Mouse (Mus musculus): ENCODE data around the gene Dnajc10. TPM values are rescaled to one million over a fixed set of nuclear protein-coding genes. Genes with fewer than 3 reads are reported as not detected.
A peak's percentile ranks its signal among the peaks of the same experiment; 100 is the strongest.

The Dnajc10 gene
- 80.3 and 88.0 TPM in 2 replicates for polyA plus RNA-seq (2016; fragmentation: Nextera tagmentation; extraction: Ambion mirVana)

- Histone ChIP-seq H3K27ac (replicated peaks) (peak within 1 kb of the TSS; percentile 99), H3K27me3 (replicated peaks; ENCODE audit: low read depth, poor library complexity, severe bottlenecking) (no peaks in the 10 kb centered on the region; the same call in 1 of the 2 replicates), H3K36me3 (replicated peaks) (peaks cover 29% of the 10 kb centered on the region), H3K4me1 (peaks cover 15% of the 10 kb centered on the region), H3K4me3 (peak within 1 kb of the TSS; percentile 84), H3K9me3 (no peaks in the 10 kb centered on the region)
- DNase-seq (ENCODE audit: low spot score), result peak; percentile 93
- WGBS, result under 1% methylated on average over 72 of the region's 72 CpGs
These were observed at the start of gene Dnajc10 for GRCm38 (mm10) chr2:80315242-80316161. Gene Dnajc10 (plus strand): TSS chr2:80315466.

GRCm38 (mm10) chr2:80266894-80267293 is 48.4 kb upstream of the Dnajc10 start:
- WGBS, result 22% methylated on average over 11 of the region's 11 CpGs
- H3K9me3 ChIP-seq, result no peaks in the 10 kb centered on the region
- DNase-seq (ENCODE audit: low spot score), result peak; percentile 73
- no peaks in the 10 kb centered on the region for H3K36me3 ChIP-seq (replicated peaks)
- H3K27me3 ChIP-seq (replicated peaks; ENCODE audit: low read depth, poor library complexity, severe bottlenecking), result no peaks in the 10 kb centered on the region
- H3K4me3 ChIP-seq, result no peak overlapping the region
- H3K4me1 ChIP-seq, result no peaks in the 10 kb centered on the region
- H3K27ac ChIP-seq (replicated peaks), result no peak overlapping the region

GRCm38 (mm10) chr2:80268053-80268452 is 47.2 kb upstream of the Dnajc10 start:
- DNase-seq (ENCODE audit: low spot score), result no peak
- H3K27ac ChIP-seq (replicated peaks), result no peak overlapping the region
- WGBS, result 58% methylated on average over 4 of the region's 4 CpGs

DNA sequence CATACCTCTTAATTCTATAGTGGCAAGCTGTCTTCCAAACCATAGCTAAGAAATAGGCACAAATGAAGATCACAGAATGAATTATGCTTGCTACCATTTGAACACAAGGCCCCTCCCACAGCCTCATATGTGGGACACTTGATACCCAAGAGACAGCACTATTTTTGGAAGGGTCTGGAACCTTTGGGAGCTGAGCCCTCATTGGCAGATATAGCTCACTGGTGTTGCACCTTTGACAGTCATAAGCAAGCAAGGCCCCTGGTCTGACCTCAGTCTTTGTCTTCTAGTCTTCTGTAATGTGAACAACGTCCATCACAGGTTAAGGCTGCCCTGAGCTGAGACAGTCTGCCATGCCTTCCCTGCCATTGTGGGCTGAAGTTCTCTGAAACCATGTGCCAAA is 43.8 kb upstream of the Dnajc10 start:
- WGBS, result 80% methylated on average over 1 of the region's 1 CpGs
- Histone ChIP-seq H3K27ac (replicated peaks) (no peak overlapping the region), H3K9me3 (no peaks in the 10 kb centered on the region), H3K4me1 (no peaks in the 10 kb centered on the region), H3K36me3 (replicated peaks) (no peaks in the 10 kb centered on the region), H3K27me3 (replicated peaks; ENCODE audit: low read depth, poor library complexity, severe bottlenecking) (no peaks in the 10 kb centered on the region), H3K4me3 (no peak overlapping the region)
- no peak for DNase-seq (ENCODE audit: low spot score)

More at GRCm38 (mm10) chr2:80268053-80268452, 47.2 kb upstream of the Dnajc10 start:
- H3K27me3 ChIP-seq (replicated peaks; ENCODE audit: low read depth, poor library complexity, severe bottlenecking), result no peaks in the 10 kb centered on the region
- no peaks in the 10 kb centered on the region for H3K9me3 ChIP-seq
- H3K4me3 ChIP-seq, result no peak overlapping the region
- no peaks in the 10 kb centered on the region for H3K36me3 ChIP-seq (replicated peaks)
- H3K4me1 ChIP-seq, result no peaks in the 10 kb centered on the region

GRCm38 (mm10) chr2:80273038-80273437 is 42.2 kb upstream of the Dnajc10 start:
- DNase-seq (ENCODE audit: low spot score), result no peak
- WGBS, result 91% methylated on average over 3 of the region's 3 CpGs
- Histone ChIP-seq H3K4me1 (no peaks in the 10 kb centered on the region), H3K9me3 (no peaks in the 10 kb centered on the region), H3K36me3 (replicated peaks) (no peaks in the 10 kb centered on the region), H3K27me3 (replicated peaks; ENCODE audit: low read depth, poor library complexity, severe bottlenecking) (no peaks in the 10 kb centered on the region), H3K4me3 (no peak overlapping the region), H3K27ac (replicated peaks) (no peak overlapping the region)

DNA sequence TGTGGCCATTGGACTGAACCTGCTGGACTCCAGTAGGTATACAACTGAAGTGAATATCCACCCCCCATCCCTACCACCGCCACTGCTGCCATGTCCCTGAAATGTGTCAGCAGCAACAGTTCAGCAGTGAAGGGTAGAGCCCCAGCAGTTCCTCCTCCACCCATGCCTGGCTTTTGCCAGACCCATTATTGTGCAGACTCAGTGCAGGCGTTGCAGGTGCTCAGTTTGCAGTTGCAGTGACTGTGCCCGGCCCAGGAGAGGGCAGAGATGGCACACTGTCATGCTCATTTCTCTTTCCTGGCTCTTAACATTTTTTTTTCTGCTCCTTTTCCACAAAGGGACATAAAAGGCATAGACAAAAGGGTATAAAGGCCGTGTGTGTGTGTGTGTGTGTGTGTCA is 41.5 kb upstream of the Dnajc10 start:
- DNase-seq (ENCODE audit: low spot score), result no peak
- WGBS, result 75% methylated on average over 4 of the region's 4 CpGs
- Histone ChIP-seq H3K27ac (replicated peaks) (no peak overlapping the region), H3K4me3 (no peak overlapping the region), H3K27me3 (replicated peaks; ENCODE audit: low read depth, poor library complexity, severe bottlenecking) (no peaks in the 10 kb centered on the region), H3K36me3 (replicated peaks) (no peaks in the 10 kb centered on the region), H3K9me3 (no peaks in the 10 kb centered on the region), H3K4me1 (no peaks in the 10 kb centered on the region)

- no peaks in the 10 kb centered on the region for H3K4me1 ChIP-seq
- no peaks in the 10 kb centered on the region for H3K36me3 ChIP-seq (replicated peaks)
- H3K9me3 ChIP-seq, result no peaks in the 10 kb centered on the region
- H3K27ac ChIP-seq (replicated peaks), result no peak overlapping the region
- peak; percentile 25 for DNase-seq (ENCODE audit: low spot score)
- H3K27me3 ChIP-seq (replicated peaks; ENCODE audit: low read depth, poor library complexity, severe bottlenecking), result no peaks in the 10 kb centered on the region
- H3K4me3 ChIP-seq, result no peak overlapping the region
- WGBS, result 48% methylated on average over 2 of the region's 2 CpGs
These were observed 40.1 kb upstream of the Dnajc10 start for GRCm38 (mm10) chr2:80275136-80275535.

DNA sequence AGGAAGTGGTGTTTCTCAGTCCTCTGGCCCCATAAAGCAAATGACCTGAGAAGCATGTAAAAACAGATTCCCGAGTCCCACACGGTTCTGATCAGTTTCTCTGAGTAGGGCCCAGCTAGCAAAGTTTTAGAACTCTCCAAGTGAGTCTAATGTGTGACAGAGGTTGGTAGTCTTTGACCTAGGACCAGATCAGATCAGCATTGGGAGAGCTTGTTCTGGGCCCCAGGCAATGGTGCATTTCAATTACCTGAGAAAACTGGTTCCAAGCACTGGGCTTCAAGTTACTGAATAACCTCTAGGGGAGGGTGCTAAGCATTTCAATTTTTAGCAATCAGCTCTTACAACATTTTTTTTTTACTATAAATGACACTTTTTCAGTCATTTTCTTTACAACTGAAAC is 33.1 kb upstream of the Dnajc10 start:
- H3K36me3 ChIP-seq (replicated peaks), result no peaks in the 10 kb centered on the region
- H3K27me3 ChIP-seq (replicated peaks; ENCODE audit: low read depth, poor library complexity, severe bottlenecking), result no peaks in the 10 kb centered on the region
- H3K4me3 ChIP-seq, result no peak overlapping the region
- H3K27ac ChIP-seq (replicated peaks), result no peak overlapping the region
- WGBS, result 87% methylated on average over 2 of the region's 2 CpGs
- H3K9me3 ChIP-seq, result 0 out of 2 replicates have a peak, but pooled peaks cover 3% of the 10 kb centered on the region
- DNase-seq (ENCODE audit: low spot score), result no peak
- H3K4me1 ChIP-seq, result no peaks in the 10 kb centered on the region

DNA sequence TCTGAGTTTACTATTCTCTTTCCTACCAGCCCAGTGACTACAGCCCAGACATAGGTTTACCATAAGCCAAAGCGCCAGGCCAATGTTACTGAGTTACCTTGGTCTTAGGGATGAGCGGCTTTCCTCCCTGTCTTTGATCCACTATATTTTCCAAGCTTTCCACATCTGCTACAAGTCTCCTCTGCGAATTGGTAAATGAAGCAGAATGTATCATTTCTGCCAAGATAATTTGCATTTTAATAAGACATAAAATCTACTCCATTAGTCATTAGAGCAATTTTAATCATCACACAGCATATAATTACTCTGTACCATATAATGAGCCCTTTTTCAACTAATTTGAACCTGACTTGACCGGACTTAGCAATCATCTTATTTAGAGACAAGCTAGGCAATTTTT is 28.9 kb upstream of the Dnajc10 start:
- DNase-seq (ENCODE audit: low spot score), result no peak
- H3K9me3 ChIP-seq, result 0 out of 2 replicates have a peak, but pooled peaks cover 3% of the 10 kb centered on the region
- no peaks in the 10 kb centered on the region for H3K36me3 ChIP-seq (replicated peaks)
- H3K27me3 ChIP-seq (replicated peaks; ENCODE audit: low read depth, poor library complexity, severe bottlenecking), result no peaks in the 10 kb centered on the region
- no peak overlapping the region for H3K27ac ChIP-seq (replicated peaks)
- no peak overlapping the region for H3K4me3 ChIP-seq
- 86% methylated on average over 4 of the region's 4 CpGs for WGBS
- no peaks in the 10 kb centered on the region for H3K4me1 ChIP-seq

- no peak within 1 kb of the TSS for H3K27ac ChIP-seq (replicated peaks)
- WGBS, result 84% methylated on average over 8 of the region's 8 CpGs
- H3K27me3 ChIP-seq (replicated peaks; ENCODE audit: low read depth, poor library complexity, severe bottlenecking), result no peaks in the 10 kb centered on the region
- no peaks in the 10 kb centered on the region for H3K9me3 ChIP-seq
- H3K36me3 ChIP-seq (replicated peaks), result no peaks in the 10 kb centered on the region
- no peak for DNase-seq (ENCODE audit: low spot score)
- H3K4me3 ChIP-seq, result no peak within 1 kb of the TSS
- H3K4me1 ChIP-seq, result no peaks in the 10 kb centered on the region
These were observed 23.1 kb upstream of the Dnajc10 start, which contains the start of gene Prdx6b for GRCm38 (mm10) chr2:80292172-80292571. Gene Prdx6b (plus strand): TSS chr2:80292472.

- no peaks in the 10 kb centered on the region for H3K9me3 ChIP-seq
- no peak for DNase-seq (ENCODE audit: low spot score)
- WGBS, result 75% methylated on average over 3 of the region's 3 CpGs
These were observed 16.9 kb upstream of the Dnajc10 start for GRCm38 (mm10) chr2:80298334-80298733.

GRCm38 (mm10) chr2:80300806-80301205 is 14.5 kb upstream of the Dnajc10 start:
- 90% methylated on average over 4 of the region's 4 CpGs for WGBS

More at GRCm38 (mm10) chr2:80298334-80298733, 16.9 kb upstream of the Dnajc10 start:
- Histone ChIP-seq H3K4me1 (no peaks in the 10 kb centered on the region), H3K27ac (replicated peaks) (no peak overlapping the region), H3K4me3 (no peak overlapping the region), H3K36me3 (replicated peaks) (no peaks in the 10 kb centered on the region), H3K27me3 (replicated peaks; ENCODE audit: low read depth, poor library complexity, severe bottlenecking) (no peaks in the 10 kb centered on the region)

GRCm38 (mm10) chr2:80303957-80304356 is 11.3 kb upstream of the Dnajc10 start:
- Histone ChIP-seq H3K4me1 (no peaks in the 10 kb centered on the region), H3K4me3 (no peak overlapping the region), H3K36me3 (replicated peaks) (no peaks in the 10 kb centered on the region), H3K27me3 (replicated peaks; ENCODE audit: low read depth, poor library complexity, severe bottlenecking) (no peaks in the 10 kb centered on the region), H3K9me3 (no peaks in the 10 kb centered on the region), H3K27ac (replicated peaks) (no peak overlapping the region)
- 96% methylated on average over 2 of the region's 2 CpGs for WGBS
- DNase-seq (ENCODE audit: low spot score), result no peak

More at GRCm38 (mm10) chr2:80300806-80301205, 14.5 kb upstream of the Dnajc10 start:
- H3K4me1 ChIP-seq, result no peaks in the 10 kb centered on the region
- no peaks in the 10 kb centered on the region for H3K27me3 ChIP-seq (replicated peaks; ENCODE audit: low read depth, poor library complexity, severe bottlenecking)
- H3K36me3 ChIP-seq (replicated peaks), result no peaks in the 10 kb centered on the region
- DNase-seq (ENCODE audit: low spot score), result no peak
- H3K27ac ChIP-seq (replicated peaks), result no peak overlapping the region
- no peaks in the 10 kb centered on the region for H3K9me3 ChIP-seq
- no peak overlapping the region for H3K4me3 ChIP-seq
